Mouse (Mus musculus): ENCODE results near the gene Mbd3.

DNA sequence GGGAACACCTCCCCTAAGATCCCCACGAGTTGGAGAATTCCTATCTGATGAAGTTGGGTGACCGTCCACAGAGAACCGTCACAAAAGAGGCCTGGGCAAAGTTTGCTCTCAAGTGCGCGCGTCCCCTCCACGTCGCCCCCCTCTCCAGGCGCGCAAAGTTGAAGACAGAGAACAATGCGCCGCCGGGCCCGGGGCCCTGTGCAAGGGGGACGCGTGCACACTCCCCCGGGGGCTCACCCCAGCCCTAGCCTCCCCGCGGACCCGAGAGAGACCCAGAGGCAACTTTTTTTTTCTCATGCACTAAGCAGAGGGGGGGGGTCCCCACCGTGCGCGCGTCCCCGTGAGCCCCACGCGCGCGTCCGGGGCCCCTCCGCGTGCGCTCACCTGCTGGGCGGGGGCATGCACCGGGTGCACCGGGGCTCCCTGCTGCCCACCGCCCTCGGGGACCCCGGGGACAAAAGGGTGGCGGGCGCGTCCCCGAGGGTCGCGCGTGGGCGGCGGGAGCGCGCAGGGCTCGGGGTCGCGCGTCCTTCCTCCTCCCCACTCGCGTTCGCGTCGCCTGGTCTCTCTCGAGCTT is 33.7 kb upstream of the Mbd3 start:
- TF ChIP-seq CTCF (IDR thresholded peaks at IDR 0.05; ENCODE audit: extremely low read depth, insufficient read depth, low read length) (no peak), POLR2A (IDR thresholded peaks at IDR 0.05; ENCODE audit: extremely low read depth, insufficient read depth, low read length) (no peak)
